Mouse (Mus musculus) gastrocnemius, adult 8-10 months (tissue): ENCODE measurements around the gene Crispld2. TPM values are rescaled to one million over a fixed set of nuclear protein-coding genes. Genes with fewer than 3 reads are reported as not detected.

Experiments used
- DNase-seq, 2 experiments: peaks; one replicate each; pipeline ENCODE4 v3.0.0; 2022; ENCODE audit warnings: low spot score in 2 of 2
- total RNA-seq, 4 experiments: library from RNA; stranded (reverse); gene quantifications; 2 replicates each; pipeline ENCODE4 v1.2.4; 2022

Crispld2 gene
- total RNA-seq, 4 experiments from 2014 or later: 5.3 to 13.6 (median 8.1) TPM

DNA sequence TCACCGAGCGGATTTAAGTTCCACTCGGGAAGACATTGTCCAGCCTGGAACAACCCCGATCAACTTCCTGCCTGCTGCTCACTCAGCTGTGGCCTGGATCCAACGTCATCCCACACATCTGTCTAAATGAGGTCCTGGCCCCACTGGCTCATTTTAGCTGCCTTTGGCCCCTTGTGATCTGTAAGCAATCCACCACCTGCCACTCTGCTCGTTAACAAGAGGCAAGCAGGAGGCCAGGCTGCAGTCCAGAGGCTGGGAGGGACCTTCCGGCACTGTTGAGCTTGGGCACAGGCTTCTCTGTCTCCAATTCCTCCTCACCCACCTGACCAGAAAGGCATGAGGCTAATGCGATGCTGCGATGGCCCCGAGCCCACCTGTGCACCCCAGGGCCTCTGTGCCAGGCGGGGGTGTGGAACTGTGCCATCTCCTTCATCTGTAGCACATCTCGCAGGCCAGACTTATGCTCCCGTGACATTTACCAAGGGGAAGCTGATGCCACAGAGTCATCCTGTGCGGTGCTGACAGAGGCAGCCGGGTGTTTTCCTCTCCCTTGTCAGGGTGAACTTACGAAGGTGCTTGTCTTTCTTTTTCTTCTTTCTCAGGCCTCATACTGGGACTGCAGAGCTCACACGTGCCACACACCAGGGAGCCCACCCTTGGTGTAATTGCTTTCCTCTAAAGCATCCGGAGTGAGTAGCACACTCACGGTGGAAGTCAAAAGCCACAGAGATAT lies 75.9 kb downstream of the Crispld2 start:
- peak; percentile 90 to 93 for DNase-seq

DNA sequence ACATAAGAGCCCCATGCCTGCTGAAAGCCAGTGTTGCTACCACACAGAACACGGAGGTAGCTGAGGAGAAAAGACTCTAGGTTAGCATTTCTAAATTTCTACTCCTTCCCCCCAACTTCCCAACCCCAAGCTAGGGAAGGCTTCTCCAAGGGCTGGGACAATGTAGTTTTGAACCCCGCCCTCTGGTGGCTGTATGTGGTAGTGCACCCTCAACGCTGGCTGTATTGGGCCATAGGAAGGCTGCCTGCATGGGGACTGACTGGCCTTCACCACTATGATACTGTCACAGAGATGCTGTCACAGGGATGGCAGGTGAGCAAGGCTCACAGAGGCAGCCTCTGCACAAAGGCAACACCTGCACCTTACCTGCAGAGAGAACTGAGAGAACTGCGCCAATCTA lies 79.4 kb downstream of the Crispld2 start:
- peak; percentile 81 to 82 for DNase-seq

DNA sequence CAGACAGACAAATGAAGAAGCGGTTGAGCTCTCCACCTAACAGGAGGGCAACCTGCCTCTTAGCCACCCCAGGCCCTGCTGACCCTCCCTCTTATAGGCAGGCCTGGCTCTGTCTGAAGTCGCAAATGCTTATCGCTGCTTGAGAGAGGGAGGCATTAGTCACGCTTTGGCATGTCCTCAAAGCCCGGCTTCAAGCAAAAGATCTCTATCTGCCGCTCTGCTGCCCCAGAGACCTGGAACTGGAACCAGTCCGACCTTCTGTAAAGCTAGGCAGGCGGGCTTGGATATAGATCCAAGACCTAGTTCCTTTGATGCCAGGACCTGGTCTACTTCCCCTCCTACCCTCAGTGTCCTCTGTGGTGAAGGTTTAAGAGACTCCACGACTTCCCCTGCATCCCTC lies 80.0 kb downstream of the Crispld2 start:
- no peak for DNase-seq

DNA sequence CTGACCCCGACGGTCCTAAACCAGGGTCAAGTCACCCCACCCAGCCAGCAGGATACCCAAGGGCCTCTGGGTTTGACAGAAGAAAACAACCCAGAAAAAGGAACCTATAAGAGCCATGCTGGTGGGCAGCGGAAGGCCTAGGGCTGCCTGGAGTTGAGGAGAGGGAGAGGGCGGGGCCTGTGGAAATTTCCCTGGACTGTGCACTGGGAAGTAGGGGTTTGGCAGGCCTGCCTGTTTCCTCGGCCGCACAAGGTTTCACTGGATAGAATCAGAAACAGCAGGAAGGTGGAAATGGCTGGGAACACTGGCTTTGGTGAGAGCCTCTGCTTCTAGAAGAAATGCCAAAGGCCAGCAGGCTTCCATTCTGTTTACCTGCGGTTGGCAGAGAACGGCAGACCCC lies 80.6 kb downstream of the Crispld2 start:
- peak in 1 of 2 experiments; percentile 47 for DNase-seq

DNA sequence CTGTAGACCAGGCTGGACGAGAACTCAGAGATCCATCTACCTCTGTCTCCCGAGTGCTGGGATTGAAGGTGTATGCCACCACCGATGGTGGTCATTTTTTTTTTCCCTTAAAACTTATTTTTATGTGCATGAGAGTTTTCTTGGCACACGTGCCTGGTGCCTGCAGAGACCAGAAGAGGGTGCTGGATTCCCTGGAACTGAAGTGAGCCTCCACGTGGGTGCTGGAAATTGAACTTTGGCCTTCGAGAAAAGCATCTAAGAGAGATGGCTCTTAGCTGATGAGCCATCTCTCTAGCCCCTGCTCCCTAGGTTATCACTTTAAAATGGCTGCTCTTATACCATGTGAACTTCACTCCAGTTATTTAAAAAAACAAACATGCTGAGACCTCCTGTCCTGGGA lies 82.3 kb downstream of the Crispld2 start:
- DNase-seq: no peak

DNA sequence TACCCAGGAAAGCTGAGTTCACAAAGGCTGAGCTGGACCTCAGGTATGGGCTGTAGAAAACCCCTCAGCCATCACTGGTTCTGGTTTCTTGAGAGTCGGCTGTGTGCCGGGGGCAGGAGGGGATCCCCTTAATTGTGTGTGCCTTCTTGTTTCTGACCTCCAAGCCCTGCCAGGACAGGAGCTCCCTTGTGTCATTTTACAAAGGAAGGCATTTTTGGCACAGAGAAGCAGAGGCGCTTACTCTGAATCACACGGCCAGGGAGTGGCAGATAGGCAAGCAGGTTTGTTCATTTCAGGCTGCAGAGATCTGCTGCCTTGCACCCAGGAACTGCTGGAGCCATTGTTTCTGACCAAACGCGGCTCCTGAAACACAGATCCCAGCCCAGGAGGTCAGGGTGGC lies 83.1 kb downstream of the Crispld2 start:
- DNase-seq: no peak

DNA sequence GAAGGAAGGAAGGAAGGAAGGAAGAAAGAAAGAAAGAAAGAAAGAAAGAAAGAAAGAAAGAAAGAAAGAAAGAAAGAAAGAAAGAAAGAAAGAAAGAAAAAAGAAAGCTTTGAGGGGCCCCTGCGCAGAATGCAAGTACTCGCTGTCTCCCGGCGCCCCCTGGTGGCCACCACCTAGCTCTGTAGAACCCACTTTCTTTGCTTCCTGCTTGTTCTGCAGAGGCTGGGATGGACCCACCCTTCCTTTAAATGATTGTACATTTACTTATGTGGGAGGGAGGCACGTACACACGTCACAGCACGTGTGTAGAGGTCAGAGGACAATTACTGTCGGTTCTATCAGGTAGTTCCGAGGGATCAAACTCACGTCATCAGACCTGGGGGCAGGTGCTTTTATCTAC lies 85.8 kb downstream of the Crispld2 start:
- DNase-seq: peak; percentile 48 to 63

DNA sequence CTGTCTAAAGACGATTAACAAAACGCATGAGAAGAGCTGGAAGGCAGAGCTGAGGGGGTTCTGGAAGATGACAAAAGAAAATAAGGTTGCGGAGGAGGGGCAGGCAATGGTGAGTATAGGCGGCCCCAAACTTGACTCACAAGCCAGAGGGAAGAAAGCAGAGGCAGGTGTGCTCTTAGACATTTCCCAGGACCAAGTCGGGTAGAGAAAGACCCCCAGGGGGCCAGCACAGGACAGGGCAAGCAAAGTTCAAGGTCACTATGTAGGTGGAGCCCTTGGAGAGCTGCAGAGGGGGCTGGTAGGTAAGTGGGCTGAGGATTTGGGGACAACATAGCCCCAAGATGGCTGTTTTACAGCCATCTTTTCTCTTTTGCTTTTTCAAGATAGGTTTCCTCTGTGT lies 87.1 kb downstream of the Crispld2 start:
- no peak for DNase-seq

DNA sequence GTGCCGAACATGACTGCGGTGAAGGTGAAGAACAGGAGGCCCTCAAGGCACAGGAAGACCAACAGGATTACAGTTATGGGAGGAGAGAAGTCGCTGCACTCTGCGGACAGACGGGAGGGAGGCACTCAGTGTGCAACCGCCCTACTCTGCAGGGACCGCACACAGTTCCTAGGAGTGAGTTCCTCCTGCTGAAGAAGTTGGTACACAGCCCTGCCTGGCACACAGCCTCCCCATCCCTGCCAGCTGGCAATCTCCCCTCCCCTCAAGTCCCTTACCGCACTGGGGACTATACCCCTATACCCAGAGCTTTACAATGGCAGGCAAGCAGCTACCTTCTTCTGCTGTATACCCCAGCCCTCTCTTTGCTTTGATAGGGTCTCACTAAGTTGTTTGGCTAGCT lies 91.0 kb downstream of the Crispld2 start:
- DNase-seq: no peak

DNA sequence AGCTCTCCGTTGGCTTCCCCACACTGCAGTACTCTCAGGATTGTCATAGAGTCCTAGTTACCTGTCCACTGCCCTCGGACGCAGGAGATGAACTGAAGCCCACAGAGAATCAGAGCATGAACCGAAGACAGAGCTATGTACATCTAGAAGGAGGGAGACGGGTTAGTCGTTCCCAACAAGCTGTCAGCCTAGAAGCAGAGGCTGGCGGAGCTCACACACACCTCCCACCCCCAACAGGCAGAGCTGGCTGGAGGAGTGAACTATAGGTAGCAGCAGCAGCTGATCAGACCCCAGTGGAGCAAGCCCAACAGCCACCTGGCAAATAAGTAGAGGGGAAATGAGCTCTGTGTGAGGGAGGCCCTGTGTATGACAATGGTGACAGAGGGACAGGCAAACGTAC lies 92.5 kb downstream of the Crispld2 start:
- DNase-seq: no peak

DNA sequence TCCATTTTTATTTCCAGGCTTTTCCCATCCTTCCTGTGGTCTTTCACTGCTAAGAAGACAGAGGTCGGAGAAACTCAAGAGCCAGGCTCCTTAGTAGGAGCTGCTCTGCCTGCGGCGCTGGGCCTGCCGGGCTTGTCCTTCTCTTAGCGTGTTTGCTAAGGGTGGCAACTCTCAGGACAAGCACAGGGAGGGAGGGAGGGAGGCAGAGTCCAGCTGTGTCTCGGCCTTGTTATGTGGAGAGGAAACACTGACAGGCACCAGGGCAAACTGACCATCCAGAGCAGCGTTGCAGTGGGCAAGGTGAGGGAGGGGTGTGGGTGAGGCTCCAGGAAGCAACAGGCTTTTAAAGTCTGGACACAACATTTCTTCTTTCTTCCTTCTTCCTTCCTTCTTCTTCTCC lies 97.3 kb downstream of the Crispld2 start:
- DNase-seq: no peak

DNA sequence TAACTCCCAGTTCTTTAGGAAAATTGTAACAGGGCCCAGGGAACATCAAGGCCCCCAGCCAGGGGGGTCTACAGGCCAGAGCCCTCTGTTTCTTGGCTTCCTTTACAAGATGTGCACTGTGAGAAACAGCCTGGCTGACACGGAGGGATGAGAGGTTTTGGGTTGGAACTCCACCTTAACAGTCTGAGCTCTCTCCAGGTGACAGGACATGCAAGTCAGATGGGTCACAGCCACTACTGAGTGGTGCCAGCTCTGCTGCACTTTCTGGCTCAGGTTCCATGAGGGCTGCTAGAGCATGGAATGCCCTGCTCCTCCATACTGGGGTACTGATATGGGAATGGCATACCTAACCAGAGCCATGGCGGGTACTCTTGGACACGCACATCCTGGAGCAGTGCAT lies 98.8 kb downstream of the Crispld2 start:
- no peak for DNase-seq

DNA sequence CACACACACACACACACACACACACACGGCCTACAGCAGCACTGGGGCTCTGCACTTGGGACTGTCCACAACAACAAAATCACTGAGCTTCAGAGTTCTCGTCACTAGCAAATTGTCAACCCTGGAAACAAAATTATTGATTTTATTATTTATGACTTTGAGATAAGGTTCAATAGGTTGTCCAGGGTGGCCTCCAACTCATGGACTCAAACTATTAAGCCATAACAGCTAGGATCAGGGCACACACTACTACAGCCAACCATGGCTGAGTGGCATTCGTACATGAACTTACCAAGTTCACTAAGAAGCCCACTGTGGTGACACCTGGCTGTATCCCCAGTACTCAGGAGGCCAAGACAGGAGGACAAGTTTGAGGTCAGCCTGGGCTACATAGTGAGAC lies 100.9 kb downstream of the Crispld2 start:
- DNase-seq: no peak

DNA sequence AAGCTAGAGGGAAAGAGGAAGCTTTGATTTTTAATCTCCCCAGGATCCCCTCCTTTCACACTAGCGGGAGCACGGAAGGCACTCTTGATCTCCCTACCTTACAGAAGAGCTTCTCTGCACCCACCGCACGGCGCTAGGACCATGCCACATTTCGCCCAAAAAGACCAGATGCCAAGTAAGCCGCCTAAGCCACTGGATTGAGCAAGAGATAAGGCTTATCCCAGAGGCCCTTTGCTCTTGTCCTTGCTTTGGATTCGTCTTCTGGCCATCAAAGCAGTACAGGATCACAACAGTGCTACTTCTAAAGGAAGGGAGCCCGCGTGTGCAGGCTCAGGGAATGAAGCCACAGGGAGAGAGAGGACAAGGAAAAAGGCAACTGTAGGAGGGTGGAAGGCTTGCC lies 102.6 kb downstream of the Crispld2 start:
- no peak for DNase-seq

DNA sequence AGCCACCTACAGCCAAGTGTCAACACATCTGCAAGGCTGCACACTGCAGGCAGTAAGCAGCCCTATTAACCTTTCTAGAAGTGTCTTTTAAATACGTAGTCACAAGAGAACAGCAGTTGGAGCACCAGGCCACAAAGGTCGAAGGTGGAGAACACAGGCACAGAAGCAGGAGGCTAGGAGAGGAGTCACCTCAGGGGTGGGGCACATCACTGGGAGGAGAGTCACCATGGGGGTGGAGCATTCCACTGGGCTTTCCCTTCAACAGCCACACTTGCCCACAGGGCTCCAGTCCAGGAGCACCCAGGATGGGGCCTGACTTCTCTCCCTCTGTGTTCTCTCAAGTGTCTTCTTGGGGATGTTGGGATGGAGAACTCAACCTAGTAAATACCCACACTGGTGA lies 104.2 kb downstream of the Crispld2 start:
- no peak for DNase-seq

DNA sequence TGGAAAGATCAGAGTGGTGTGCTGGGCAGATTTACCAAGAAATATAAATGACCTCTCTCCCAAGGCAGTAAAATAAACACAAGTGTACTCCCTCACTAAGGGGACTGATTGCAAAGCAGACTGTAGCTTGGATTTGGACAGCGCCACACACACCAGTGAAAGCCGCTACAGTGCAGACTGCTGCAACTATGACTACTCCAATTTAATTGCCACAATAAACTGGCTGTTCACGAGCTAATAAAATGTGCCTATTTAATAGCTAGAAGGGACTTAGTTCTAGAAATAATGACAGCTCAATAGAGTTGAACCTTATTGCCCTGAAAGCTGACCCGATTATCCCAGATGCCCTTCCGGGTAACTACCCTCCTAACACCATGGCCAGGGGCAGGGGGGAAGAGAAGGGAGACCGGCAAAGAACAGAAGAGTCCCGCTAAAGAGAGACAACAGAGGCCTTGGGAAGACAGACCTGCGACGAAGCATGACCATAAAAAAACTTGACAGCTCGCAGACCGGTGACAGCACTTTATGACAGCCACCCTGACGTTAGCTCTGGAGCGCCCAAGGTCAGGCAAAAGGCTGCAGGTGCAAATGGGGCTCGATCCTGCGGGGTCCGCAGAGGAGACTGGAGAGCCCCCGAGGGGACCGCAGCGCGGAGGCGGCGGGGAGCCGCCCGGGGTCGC lies 108.3 kb downstream of the Crispld2 start:
- no peak for DNase-seq

DNA sequence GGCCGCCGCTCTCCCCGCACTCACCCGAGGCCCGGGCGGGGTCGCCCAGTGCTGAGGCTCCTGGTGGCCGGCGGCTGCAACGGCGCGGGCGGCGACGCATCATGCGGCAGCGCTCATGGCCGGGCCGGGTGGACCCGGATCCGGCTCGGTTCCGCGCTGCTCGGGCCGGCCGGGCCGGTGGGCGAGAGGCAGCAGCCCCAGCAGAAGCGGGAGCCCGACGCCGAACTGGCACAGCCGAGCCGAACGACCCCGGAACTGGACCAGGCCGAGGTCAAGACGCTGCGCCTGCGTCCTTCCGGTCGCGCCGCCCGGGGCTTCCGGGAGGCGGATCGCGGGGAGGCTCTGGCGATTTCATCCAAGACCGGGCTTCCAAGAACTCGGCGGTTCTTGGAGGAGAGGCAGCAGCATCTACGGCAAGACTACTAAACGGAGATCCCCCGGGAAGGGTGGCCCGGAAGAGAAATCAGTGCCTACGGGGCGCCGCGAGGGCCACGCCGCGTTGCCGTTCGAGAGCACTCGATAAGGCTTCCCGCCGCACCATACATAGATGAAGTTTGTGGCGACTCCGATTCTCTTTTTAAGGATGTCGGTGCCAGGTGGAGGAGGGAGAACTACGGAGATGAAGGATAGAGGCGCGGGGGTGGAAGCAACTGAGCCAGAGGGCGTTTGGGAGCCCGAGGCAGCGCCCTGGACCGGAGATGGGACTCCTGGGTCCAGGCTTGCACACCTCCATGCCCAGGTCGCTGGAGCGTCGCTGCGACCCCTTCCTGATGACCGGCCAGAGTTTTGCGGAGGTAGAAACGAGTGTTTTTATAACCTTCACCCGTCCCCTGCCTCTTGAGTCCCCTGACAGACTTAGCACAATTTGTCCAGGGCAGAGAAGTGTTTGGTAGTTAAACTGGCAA lies 109.1 kb downstream of the Crispld2 start, which contains the start of gene Zdhhc7:
TSS of gene Zdhhc7 (minus strand) at position 415 of the 905 bp plus-strand sequence.
- DNase-seq: peak; percentile 69 to 70

Other genes with a start within 250 kb of the Crispld2 start
- 1 to 10 TPM; 2.9 to 4.8 (median 3.8) TPM for gene Tldc1, start 214.0 kb upstream of the Crispld2 start, total RNA-seq
- 1 to 10 TPM; 1.8 to 3.7 (median 3.2) TPM for gene Cotl1, start 151.9 kb upstream of the Crispld2 start, total RNA-seq
- gene Klhl36, start 130.2 kb upstream of the Crispld2 start, total RNA-seq: 1 to 10 TPM in 3 of 4 experiments, under 1 TPM in 1; 0.90 to 2.1 (median 1.6) TPM
- 10 to 100 TPM; 50.6 to 55.9 (median 53.1) TPM for gene Usp10, start 82.1 kb upstream of the Crispld2 start, total RNA-seq
- gene Gm20388, start 81.6 kb upstream of the Crispld2 start, total RNA-seq: 10 to 100 TPM in 1 of 4 experiments, 1 to 10 TPM in 2, not detected in 1; 4.4 to 20.0 (median 7.9) TPM
- gene Zdhhc7, start 109.0 kb downstream of the Crispld2 start, total RNA-seq: 10 to 100 TPM; 24.3 to 30.3 (median 27.0) TPM
- gene 6430548M08Rik, start 121.7 kb downstream of the Crispld2 start, total RNA-seq: 10 to 100 TPM; 24.5 to 33.0 (median 25.0) TPM
- gene Fam92b, start 185.0 kb downstream of the Crispld2 start, total RNA-seq: not detected
- 10 to 100 TPM; 32.6 to 36.2 (median 34.6) TPM for gene Gse1, start 236.0 kb downstream of the Crispld2 start, total RNA-seq